Mouse (Mus musculus): ENCODE data around the gene Ppp2r5c. TPM values are rescaled to one million over a fixed set of nuclear protein-coding genes. Genes with fewer than 3 reads are reported as not detected.

Ppp2r5c gene
- total and polyA plus RNA-seq, 3 experiments, result 72.0 to 100.0 (median 93.9) TPM

DNA sequence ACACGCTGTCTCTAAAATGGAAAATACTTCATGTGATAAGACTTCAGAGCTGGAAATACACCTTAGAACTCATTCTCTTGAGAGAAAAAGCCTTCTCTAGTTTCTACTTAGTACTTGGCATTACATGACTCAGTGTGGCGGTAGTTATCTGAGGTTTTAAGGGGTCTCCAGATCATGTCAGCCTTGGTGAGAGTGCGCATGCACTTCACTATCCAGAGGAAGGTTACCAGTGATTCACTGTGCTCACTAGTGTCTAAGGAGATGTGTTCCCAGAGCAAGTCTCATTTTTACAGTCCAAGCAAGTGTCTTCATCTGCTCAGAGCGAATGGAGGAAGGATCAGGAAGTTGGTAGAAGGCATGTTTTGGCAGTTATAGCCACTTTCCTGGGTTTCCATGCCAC lies 125.4 kb downstream of the Ppp2r5c start:
- 0 out of 4 replicates have a peak, but pooled peaks cover 0 to 2% of the 10 kb centered on the region in 2 experiments for H3K36me3 ChIP-seq (ENCODE audit: control insufficient read depth in 1 of 2, insufficient read depth in 2 of 2, low read length in 2 of 2)
- H3K27ac ChIP-seq (ENCODE audit: control insufficient read depth, low read depth, low read length), result no peak overlapping the region
- no peaks in the 10 kb centered on the region for H3K27me3 ChIP-seq (ENCODE audit: control insufficient read depth in 1 of 2, insufficient read depth in 2 of 2, low read length in 2 of 2)
- H3K4me3 ChIP-seq (ENCODE audit: control insufficient read depth in 1 of 2, insufficient read depth in 1 of 2, low read depth in 2 of 2, low read length in 2 of 2), result no peak overlapping the region
- no peak for DNase-seq (ENCODE audit: low read depth, low spot score)
- no peaks in the 10 kb centered on the region for H3K4me1 ChIP-seq (ENCODE audit: control insufficient read depth in 1 of 2, insufficient read depth in 2 of 2, low read length in 2 of 2)
- H3K9ac ChIP-seq (ENCODE audit: control insufficient read depth, low read depth, low read length, poor library complexity, severe bottlenecking), result no peak overlapping the region
- H3K79me2 ChIP-seq (ENCODE audit: control insufficient read depth, insufficient read depth, low read length, poor library complexity), result no peaks in the 10 kb centered on the region
- no peaks in the 10 kb centered on the region for H3K9me3 ChIP-seq (replicated peaks; ENCODE audit: insufficient read depth, low read length)
- no peak for TF ChIP-seq KAT2A (conservative IDR thresholded peaks at IDR 0.05; ENCODE audit: low read depth, low read length)
- no peak for TF ChIP-seq NRF1 (IDR thresholded peaks at IDR 0.05; ENCODE audit: insufficient read depth, low read depth, low read length, poor library complexity, severe bottlenecking)
- TF ChIP-seq E2F4 (IDR thresholded peaks at IDR 0.05; ENCODE audit: borderline replicate concordance, low read depth, low read length), result no peak

DNA sequence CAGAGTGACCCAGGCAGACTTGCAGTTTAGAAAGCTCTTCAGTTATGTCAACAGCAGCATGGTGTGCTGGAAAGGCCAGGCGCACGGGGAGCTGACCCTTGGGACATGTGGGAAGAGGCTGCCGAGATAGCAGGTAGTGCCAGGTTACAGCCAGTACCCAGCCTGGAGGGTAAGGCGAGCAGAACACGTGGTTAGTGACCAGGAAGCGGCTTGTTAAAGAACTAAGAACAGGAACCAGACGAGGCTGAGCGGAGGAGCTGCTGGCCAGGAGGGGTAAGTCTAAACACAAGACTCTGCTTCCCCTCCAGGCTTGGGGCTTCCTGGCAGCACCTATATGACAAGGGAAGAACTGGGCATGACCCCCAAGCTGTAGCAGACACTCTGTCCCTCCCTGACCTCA lies 126.7 kb downstream of the Ppp2r5c start:
- 0 out of 4 replicates have a peak, but pooled peaks cover 0 to 2% of the 10 kb centered on the region in 2 experiments for H3K36me3 ChIP-seq (ENCODE audit: control insufficient read depth in 1 of 2, insufficient read depth in 2 of 2, low read length in 2 of 2)
- no peaks in the 10 kb centered on the region for H3K27me3 ChIP-seq (ENCODE audit: control insufficient read depth in 1 of 2, insufficient read depth in 2 of 2, low read length in 2 of 2)
- no peak overlapping the region for H3K27ac ChIP-seq (ENCODE audit: control insufficient read depth, low read depth, low read length)
- H3K79me2 ChIP-seq (ENCODE audit: control insufficient read depth, insufficient read depth, low read length, poor library complexity), result no peaks in the 10 kb centered on the region
- H3K4me3 ChIP-seq (ENCODE audit: control insufficient read depth in 1 of 2, insufficient read depth in 1 of 2, low read depth in 2 of 2, low read length in 2 of 2), result no peak overlapping the region
- H3K9ac ChIP-seq (ENCODE audit: control insufficient read depth, low read depth, low read length, poor library complexity, severe bottlenecking), result no peak overlapping the region
- no peak for TF ChIP-seq POLR2AphosphoS2 (IDR thresholded peaks at IDR 0.05; ENCODE audit: low read length)
- TF ChIP-seq ZKSCAN1 (IDR thresholded peaks at IDR 0.05; ENCODE audit: low read depth, low read length), result no peak
- no peaks in the 10 kb centered on the region for H3K9me3 ChIP-seq (replicated peaks; ENCODE audit: insufficient read depth, low read length)
- no peak for DNase-seq (ENCODE audit: low read depth, low spot score)
- no peaks in the 10 kb centered on the region for H3K4me1 ChIP-seq (ENCODE audit: control insufficient read depth in 1 of 2, insufficient read depth in 2 of 2, low read length in 2 of 2)

DNA sequence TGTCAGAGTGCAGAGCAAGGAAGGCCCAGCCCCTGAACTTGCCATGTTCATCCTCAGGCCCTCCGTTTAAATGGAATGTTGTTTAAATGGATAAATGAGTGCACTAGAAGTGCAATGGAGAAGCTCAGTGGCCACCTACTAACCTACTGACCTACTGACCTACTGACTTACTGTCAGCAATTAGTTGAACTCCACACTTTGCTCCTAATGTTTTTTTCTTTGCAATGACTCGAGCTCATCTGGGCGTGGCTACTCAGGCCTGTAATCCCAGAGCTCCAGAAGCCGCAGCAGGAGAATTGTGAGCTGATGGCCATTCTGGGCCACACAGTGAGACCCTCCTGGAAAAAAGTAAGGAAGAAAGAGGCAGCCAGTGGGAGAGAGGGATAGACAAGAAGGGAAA lies 129.0 kb downstream of the Ppp2r5c start:
- Histone ChIP-seq H3K79me2 (ENCODE audit: control insufficient read depth, insufficient read depth, low read length, poor library complexity) (no peaks in the 10 kb centered on the region), H3K9me3 (replicated peaks; ENCODE audit: insufficient read depth, low read length) (no peaks in the 10 kb centered on the region), H3K27ac (ENCODE audit: control insufficient read depth, low read depth, low read length) (no peak overlapping the region), H3K4me1 (ENCODE audit: control insufficient read depth in 1 of 2, insufficient read depth in 2 of 2, low read length in 2 of 2) (no peaks in the 10 kb centered on the region), H3K9ac (ENCODE audit: control insufficient read depth, low read depth, low read length, poor library complexity, severe bottlenecking) (no peak overlapping the region), H3K4me3 (ENCODE audit: control insufficient read depth in 1 of 2, insufficient read depth in 1 of 2, low read depth in 2 of 2, low read length in 2 of 2) (no peak overlapping the region), H3K27me3 (ENCODE audit: control insufficient read depth in 1 of 2, insufficient read depth in 2 of 2, low read length in 2 of 2) (no peaks in the 10 kb centered on the region), H3K36me3 (ENCODE audit: control insufficient read depth in 1 of 2, insufficient read depth in 2 of 2, low read length in 2 of 2) (no peaks in the 10 kb centered on the region)
- no peak for DNase-seq (ENCODE audit: low read depth, low spot score)
- TF ChIP-seq ELF1 (IDR thresholded peaks at IDR 0.05; ENCODE audit: low read depth, low read length) (no peak), MAZ (IDR thresholded peaks at IDR 0.05; ENCODE audit: low read depth, low read length) (no peak), CHD2 (IDR thresholded peaks at IDR 0.05; ENCODE audit: low read length) (no peak), BHLHE40 (IDR thresholded peaks at IDR 0.05; ENCODE audit: borderline replicate concordance, low read depth, low read length) (no peak), USF1 (IDR thresholded peaks at IDR 0.05; ENCODE audit: low read depth, low read length) (no peak), KAT2A (conservative IDR thresholded peaks at IDR 0.05; ENCODE audit: low read depth, low read length) (no peak), TAL1 (IDR thresholded peaks at IDR 0.05; ENCODE audit: low read length) (no peak), UBTF (IDR thresholded peaks at IDR 0.05; ENCODE audit: borderline replicate concordance, insufficient read depth, low read depth, low read length) (no peak), GABPA (IDR thresholded peaks at IDR 0.05; ENCODE audit: low read depth, low read length) (no peak), POLR2A (IDR thresholded peaks at IDR 0.05; ENCODE audit: control insufficient read depth in 1 of 2, insufficient read depth in 1 of 2, low read depth in 1 of 2, low read length in 2 of 2, poor library complexity in 1 of 2) (no peak), CTCF (IDR thresholded peaks at IDR 0.05 in 2 of 3, conservative IDR thresholded peaks at IDR 0.05 in 1 of 3; ENCODE audit: control insufficient read depth in 1 of 3, insufficient read depth in 1 of 3, low read depth in 2 of 3, low read length in 3 of 3, poor library complexity in 1 of 3, severe bottlenecking in 1 of 3) (no peak), MYB (IDR thresholded peaks at IDR 0.05; ENCODE audit: low read depth, low read length) (no peak), MEF2A (IDR thresholded peaks at IDR 0.05; ENCODE audit: extremely low read depth, insufficient replicate concordance, low read depth, low read length, poor library complexity, severe bottlenecking) (no peak), RCOR1 (IDR thresholded peaks at IDR 0.05; ENCODE audit: low read depth, low read length) (no peak), EP300 (IDR thresholded peaks at IDR 0.05; ENCODE audit: low read depth in 1 of 2, low read length in 2 of 2) (no peak), GATA1 (IDR thresholded peaks at IDR 0.05; ENCODE audit: low read depth, low read length) (no peak), SIN3A (IDR thresholded peaks at IDR 0.05; ENCODE audit: low read length) (no peak), ZNF384 (IDR thresholded peaks at IDR 0.05; ENCODE audit: low read depth, low read length) (no peak), TCF12 (IDR thresholded peaks at IDR 0.05; ENCODE audit: low read depth, low read length) (no peak), E2F4 (IDR thresholded peaks at IDR 0.05; ENCODE audit: borderline replicate concordance, low read depth, low read length) (no peak)

All from MEL (cell line).